Mouse (Mus musculus) megakaryocyte-erythroid progenitor cell, adult 5-6 weeks (primary cell): ENCODE data around the gene Gm10721. TPM values are rescaled to one million over a fixed set of nuclear protein-coding genes. Genes with fewer than 3 reads are reported as not detected.
A peak's percentile ranks its signal among the peaks of the same experiment; 100 is the strongest.
"Not testable (repeated sequence)": the region's sequence is repeated elsewhere in the genome, so short reads cannot be mapped to it uniquely, and the experiment has no call there.

Experiments
- ATAC-seq: replicated peaks from 2 replicates; pipeline ENCODE4 v1.8.0; 2016; ENCODE audit warnings: mild to moderate bottlenecking, inconsistent platforms; ENCODE audit not compliant: severe bottlenecking, poor library complexity, low FRiP score, low TSS enrichment
- total RNA-seq, 2 experiments: library from RNA; stranded (forward) in 1 of 2; stranded (reverse) in 1 of 2; fragments of 200-1000, 215-1000 nt in 1 of 2; fragments of >200 nt in 1 of 2; fragmentation: Nextera tagmentation in 1 of 2; gene quantifications; 2 replicates each; pipeline ENCODE4 v1.2.3; 2014 to 2017

Gm10721 gene
- total RNA-seq (2014; fragmentation: Nextera tagmentation) (0.77 and 2.1 TPM in 2 replicates), total RNA-seq (2017) (not detected in 2 replicates)

DNA sequence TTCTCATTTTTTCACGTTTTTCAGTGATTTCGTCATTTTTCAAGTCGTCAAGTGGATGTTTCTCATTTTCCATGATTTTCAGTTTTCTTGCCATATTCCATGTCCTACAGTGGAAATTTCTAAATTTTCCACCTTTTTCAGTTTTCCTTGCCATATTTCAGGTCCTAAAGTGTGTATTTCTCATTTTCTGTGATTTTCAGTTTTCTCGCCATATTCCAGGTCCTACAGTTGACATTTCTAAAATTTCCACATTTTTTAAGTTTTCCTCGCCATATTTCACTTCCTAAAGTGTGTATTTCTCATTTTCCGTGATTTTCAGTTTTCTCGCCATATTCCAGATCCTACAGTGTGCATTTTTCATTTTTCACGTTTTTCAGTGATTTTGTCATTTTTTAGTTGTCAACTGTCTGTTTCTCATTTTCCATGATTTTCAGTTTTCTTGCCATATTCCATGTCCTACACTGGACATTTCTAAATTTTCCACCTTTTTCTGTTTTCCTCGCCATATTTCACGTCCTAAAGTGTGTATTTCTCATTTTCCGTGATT lies at the start of gene Gm10721:
Gene Gm10721 (plus strand): TSS at position 408 of the 547 bp plus-strand sequence.
- peak; percentile 51 for ATAC-seq

DNA sequence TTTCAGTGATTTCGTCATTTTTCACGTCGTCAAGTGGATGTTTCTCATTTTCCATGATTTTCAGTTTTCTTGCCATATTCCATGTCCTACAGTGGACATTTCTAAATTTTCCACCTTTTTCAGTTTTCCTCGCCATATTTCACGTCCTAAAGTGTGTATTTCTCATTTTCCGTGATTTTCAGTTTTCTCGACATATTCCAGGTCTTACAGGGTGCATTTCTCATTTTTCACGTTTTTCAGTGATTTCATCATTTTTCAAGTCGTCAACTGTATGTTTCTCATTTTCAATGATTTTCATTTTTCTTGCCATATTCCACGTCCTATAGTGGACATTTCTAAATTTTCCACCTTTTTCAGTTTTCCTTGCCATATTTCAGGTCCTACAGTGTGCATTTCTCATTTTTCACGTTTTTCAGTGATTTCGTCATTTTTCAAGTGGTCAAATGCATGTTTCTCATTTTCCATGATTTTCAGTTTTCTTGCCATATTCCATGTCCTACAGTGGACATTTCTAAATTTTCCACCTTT lies 12.4 kb upstream of the Gm10721 start, which contains the start of gene Gm10722:
Gene Gm10722 (plus strand): TSS at position 478 of the 528 bp plus-strand sequence.
- ATAC-seq: not testable (repeated sequence)

DNA sequence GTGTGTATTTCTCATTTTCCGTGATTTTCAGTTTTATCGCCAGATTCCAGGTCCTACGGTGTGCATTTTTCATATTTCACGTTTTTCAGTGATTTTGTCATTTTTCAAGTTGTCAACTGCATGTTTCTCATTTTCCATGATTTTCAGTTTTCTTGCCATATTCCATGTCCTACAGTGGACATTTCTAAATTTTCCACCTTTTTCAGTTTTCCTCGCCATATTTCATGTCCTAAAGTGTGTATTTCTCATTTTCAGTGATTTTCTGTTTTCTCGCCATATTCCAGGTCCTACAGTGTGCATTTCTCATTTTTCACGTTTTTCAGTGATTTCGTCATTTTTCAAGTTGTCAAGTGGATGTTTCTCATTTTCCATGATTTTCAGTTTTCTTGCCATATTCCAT lies 11.9 kb upstream of the Gm10721 start:
- not testable (repeated sequence) for ATAC-seq

DNA sequence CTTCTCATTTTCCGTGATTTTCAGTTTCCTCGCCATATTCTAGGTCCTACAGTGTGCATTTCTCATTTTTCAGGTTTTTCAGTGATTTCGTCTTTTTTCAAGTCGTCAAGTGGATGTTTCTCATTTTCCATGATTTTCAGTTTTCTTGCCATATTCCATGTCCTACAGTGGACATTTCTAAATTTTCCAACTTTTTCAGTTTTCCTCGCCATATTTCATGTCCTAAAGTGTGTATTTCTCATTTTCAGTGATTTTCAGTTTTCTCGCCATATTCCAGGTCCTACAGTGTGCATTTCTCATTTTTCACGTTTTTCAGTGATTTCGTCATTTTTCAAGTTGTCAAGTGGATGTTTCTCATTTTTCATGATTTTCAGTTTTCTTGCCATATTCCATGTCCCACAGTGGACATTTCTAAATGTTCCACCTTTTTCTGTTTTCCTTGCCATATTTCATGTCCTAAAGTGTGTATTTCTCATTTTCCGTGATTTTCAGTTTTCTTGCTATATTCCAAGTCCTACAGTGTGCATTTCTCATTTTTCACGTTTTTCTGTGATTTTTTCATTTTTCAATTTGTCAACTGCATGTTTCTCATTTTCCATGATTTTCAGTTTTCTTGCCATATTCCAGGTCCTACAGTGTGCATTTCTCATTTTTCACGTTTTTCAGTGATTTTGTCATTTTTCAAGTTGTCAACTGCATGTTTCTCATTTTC lies 10.8 kb upstream of the Gm10721 start:
- ATAC-seq: peak; percentile 48; the same call in 1 of the 2 replicates

DNA sequence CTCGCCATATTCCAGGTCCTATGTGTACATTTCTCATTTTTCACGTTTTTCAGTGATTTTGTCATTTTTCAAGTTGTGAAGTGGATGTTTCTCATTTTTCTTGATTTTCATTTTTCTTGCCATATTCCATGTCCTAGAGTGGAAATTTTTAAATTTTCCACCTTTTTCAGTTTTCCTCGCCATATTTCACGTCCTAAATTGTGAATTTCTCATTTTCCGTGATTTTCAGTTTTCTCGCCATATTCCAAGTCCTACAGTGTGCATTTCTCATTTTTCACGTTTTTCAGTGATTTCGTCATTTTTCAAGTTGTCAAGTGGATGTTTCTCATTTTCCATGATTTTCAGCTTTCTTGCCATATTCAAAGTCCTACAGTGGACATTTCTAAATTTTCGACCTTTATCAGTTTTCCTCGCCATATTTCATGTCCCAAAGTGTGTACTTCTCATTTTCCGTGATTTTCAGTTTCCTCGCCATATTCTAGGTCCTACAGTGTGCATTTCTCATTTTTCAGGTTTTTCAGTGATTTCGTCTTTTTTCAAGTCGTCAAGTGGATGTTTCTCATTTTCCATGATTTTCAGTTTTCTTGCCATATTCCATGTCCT lies 10.0 kb upstream of the Gm10721 start, which contains the start of gene Gm11168:
Gene Gm11168 (plus strand): TSS at position 553 of the 603 bp plus-strand sequence.
- ATAC-seq: not testable (repeated sequence)

DNA sequence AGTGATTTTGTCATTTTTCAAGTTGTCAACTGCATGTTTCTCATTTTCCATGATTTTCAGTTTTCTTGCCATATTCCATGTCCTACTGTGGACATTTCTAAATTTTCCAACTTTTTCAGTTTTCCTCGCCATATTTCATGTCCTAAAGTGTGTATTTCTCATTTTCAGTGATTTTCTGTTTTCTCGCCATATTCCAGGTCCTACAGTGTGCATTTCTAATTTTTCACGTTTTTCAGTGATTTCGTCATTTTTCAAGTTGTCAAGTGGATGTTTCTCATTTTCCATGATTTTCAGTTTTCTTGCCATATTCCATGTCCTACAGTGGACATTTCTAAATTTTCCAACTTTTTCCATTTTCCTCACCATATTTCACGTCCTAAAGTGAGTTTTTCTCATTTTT lies 6.8 kb upstream of the Gm10721 start:
- ATAC-seq: peak; percentile 46

DNA sequence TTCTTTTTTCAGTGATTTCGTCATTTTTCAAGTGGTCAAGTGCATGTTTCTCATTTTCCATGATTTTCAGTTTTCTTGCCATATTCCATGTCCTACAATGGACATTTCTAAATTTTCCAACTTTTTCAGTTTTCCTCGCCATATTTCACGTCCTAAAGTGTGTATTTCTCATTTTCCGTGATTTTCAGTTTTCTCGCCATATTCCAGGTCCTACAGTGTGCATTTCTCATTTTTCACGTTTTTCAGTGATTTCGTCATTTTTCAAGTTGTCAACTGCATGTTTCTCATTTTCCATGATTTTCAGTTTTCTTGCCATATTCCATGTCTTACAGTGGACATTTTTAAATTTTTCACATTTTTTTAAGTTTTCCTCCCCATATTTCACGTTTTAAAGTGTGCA lies 6.3 kb upstream of the Gm10721 start:
- not testable (repeated sequence) for ATAC-seq

DNA sequence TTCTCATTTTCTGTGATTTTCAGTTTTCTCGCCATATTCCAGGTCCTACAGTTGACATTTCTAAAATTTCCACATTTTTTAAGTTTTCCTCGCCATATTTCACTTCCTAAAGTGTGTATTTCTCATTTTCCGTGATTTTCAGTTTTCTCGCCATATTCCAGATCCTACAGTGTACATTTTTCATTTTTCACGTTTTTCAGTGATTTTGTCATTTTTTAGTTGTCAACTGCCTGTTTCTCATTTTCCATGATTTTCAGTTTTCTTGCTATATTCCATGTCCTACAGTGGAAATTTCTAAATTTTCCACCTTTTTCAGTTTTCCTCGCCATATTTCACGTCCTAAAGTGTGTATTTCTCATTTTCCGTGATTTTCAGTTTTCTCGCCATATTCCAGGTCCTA lies 5.7 kb upstream of the Gm10721 start:
- peak; percentile 40 for ATAC-seq

DNA sequence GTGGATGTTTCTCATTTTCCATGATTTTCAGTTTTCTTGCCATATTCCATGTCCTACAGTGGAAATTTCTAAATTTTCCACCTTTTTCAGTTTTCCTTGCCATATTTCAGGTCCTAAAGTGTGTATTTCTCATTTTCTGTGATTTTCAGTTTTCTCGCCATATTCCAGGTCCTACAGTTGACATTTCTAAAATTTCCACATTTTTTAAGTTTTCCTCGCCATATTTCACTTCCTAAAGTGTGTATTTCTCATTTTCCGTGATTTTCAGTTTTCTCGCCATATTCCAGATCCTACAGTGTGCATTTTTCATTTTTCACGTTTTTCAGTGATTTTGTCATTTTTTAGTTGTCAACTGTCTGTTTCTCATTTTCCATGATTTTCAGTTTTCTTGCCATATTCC lies 3.6 kb upstream of the Gm10721 start:
- peak; percentile 32 for ATAC-seq

DNA sequence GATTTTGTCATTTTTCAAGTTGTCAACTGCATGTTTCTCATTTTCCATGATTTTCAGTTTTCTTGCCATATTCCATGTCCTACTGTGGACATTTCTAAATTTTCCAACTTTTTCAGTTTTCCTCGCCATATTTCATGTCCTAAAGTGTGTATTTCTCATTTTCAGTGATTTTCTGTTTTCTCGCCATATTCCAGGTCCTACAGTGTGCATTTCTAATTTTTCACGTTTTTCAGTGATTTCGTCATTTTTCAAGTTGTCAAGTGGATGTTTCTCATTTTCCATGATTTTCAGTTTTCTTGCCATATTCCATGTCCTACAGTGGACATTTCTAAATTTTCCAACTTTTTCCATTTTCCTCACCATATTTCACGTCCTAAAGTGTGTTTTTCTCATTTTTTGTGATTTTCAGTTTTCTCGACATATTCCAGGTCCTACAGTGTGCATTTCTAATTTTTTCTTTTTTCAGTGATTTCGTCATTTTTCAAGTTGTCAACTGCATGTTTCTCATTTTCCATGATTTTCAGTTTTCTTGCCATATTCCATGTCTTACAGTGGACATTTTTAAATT lies 802 bp upstream of the Gm10721 start:
- peak; percentile 70 for ATAC-seq

DNA sequence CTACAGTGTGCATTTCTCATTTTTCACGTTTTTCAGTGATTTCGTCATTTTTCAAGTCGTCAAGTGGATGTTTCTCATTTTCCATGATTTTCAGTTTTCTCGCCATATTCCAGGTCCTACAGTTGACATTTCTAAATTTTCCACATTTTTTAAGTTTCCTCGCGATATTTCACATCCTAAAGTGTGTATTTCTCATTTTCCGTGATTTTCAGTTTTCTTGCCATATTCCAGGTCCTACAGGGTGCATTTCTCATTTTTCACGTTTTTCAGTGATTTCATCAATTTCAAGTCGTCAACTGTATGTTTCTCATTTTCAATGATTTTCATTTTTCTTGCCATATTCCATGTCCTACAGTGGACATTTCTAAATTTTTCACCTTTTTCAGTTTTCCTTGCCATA lies 2.4 kb downstream of the Gm10721 start, which contains the start of gene Gm10720:
Gene Gm10720 (plus strand): TSS at position 301 of the 400 bp plus-strand sequence.
- not testable (repeated sequence) for ATAC-seq

DNA sequence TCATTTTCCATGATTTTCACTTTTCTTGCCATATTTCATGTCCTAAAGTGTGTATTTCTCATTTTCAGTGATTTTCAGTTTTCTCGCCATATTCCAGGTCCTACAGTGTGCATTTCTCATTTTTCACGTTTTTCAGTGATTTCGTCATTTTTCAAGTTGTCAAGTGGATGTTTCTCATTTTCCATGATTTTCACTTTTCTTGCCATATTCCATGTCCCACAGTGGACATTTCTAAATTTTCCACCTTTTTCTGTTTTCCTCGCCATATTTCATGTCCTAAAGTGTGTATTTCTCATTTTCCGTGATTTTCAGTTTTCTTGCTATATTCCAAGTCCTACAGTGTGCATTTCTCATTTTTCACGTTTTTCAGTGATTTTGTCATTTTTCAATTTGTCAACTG lies 3.0 kb downstream of the Gm10721 start:
- not testable (repeated sequence) for ATAC-seq

DNA sequence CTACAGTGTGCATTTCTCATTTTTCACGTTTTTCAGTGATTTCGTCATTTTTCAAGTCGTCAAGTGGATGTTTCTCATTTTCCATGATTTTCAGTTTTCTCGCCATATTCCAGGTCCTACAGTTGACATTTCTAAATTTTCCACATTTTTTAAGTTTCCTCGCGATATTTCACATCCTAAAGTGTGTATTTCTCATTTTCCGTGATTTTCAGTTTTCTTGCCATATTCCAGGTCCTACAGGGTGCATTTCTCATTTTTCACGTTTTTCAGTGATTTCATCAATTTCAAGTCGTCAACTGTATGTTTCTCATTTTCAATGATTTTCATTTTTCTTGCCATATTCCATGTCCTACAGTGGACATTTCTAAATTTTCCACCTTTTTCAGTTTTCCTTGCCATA lies 4.2 kb downstream of the Gm10721 start, which contains the start of gene Gm10719:
Gene Gm10719 (plus strand): TSS at position 301 of the 400 bp plus-strand sequence.
- ATAC-seq: not testable (repeated sequence)

DNA sequence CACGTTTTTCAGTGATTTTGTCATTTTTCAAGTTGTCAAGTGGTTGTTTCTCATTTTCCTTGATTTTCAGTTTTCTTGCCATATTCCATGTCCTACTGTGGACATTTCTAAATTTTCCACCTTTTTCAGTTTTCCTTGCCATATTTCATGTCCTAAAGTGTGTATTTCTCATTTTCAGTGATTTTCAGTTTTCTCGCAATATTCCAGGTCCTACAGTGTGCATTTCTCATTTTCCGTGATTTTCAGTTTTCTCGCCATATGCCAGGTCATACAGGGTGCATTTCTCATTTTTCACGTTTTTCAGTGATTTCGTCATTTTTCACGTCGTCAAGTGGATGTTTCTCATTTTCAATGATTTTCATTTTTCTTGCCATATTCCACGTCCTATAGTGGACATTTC lies 6.0 kb downstream of the Gm10721 start:
- ATAC-seq: not testable (repeated sequence)

DNA sequence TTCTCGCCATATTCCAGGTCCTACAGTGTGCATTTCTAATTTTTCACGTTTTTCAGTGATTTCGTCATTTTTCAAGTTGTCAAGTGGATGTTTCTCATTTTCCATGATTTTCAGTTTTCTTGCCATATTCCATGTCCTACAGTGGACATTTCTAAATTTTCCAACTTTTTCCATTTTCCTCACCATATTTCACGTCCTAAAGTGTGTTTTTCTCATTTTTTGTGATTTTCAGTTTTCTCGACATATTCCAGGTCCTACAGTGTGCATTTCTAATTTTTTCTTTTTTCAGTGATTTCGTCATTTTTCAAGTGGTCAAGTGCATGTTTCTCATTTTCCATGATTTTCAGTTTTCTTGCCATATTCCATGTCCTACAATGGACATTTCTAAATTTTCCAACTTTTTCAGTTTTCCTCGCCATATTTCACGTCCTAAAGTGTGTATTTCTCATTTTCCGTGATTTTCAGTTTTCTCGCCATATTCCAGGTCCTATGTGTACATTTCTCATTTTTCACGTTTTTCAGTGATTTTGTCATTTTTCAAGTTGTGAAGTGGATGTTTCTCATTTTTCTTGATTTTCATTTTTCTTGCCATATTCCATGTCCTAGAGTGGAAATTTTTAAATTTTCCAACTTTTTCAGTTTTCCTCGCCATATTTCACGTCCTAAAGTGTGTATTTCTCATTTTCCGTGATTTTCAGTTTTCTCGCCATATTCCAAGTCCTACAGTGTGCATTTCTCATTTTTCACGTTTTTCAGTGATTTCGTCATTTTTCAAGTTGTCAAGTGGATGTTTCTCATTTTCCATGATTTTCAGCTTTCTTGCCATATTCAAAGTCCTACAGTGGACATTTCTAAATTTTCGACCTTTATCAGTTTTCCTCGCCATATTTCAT lies 7.1 kb downstream of the Gm10721 start:
- ATAC-seq: peak; percentile 65

DNA sequence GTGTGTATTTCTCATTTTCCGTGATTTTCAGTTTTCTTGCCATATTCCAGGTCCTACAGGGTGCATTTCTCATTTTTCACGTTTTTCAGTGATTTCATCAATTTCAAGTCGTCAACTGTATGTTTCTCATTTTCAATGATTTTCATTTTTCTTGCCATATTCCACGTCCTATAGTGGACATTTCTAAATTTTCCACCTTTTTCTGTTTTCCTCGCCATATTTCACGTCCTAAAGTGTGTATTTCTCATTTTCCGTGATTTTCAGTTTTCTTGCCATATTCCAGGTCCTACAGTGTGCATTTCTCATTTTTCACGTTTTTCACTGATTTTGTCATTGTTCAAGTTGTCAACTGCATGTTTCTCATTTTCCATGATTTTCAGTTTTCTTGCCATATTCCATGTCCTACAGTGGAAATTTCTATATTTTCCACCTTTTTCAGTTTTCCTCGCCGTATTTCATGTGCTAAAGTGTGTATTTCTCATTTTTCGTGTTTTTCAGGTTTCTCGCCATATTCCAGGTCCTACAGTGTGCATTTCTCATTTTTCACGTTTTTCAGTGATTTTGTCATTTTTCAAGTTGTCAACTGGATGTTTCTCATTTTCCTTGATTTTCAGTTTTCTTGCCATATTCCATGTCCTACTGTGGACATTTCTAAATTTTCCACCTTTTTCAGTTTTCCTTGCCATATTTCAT lies 9.5 kb downstream of the Gm10721 start:
- not testable (repeated sequence) for ATAC-seq

DNA sequence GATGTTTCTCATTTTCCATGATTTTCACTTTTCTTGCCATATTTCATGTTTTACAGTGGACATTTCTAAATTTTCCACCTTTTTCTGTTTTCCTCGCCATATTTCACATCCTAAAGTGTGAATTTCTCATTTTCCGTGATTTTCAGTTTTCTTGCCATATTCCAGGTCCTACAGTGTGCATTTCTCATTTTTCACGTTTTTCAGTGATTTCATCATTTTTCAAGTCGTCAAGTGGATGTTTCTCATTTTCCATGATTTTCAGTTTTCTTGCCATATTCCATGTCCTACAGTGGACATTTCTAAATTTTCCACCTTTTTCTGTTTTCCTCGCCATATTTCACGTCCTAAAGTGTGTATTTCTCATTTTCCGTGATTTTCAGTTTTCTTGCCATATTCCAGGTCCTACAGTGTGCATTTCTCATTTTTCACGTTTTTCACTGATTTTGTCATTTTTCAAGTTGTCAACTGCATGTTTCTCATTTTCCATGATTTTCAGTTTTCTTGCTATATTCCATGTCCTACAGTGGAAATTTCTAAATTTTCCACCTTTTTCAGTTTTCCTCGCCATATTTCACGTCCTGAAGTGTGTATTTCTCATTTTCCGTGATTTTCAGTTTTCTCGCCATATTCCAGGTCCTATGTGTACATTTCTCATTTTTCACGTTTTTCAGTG lies 10.5 kb downstream of the Gm10721 start, which contains the start of gene Gm10718:
Gene Gm10718 (plus strand): TSS at position 236 of the 673 bp plus-strand sequence.
- not testable (repeated sequence) for ATAC-seq
